Mouse (Mus musculus) stomach, postnatal 0 days (tissue): ENCODE measurements at regions not wholly inside any gene's neighbourhood (a gene's known extent, or its start where the extent isn't known, plus 50 kb on each side); places are given as distances from the start of the nearest gene placed in this dataset.

ENCODE experiments used
- ATAC-seq: fragments of 200-750 bp; cut with Nextera tagmentation; 2 replicates; pipeline ENCODE4 v1.8.0; 2017; ENCODE audit not compliant: low FRiP score, low TSS enrichment
- DNase-seq: peaks from one replicate; pipeline ENCODE4 v3.0.0-alpha.2; 2016; ENCODE audit warnings: low spot score
- H3K27ac ChIP-seq: fragments of 300-500 bp; sonication (generic); replicated peaks from 2 replicates; pipeline ENCODE4 v1.5.1; 2014; ENCODE audit warnings: mild to moderate bottlenecking, control low read depth
- H3K27me3 ChIP-seq: fragments of 300-500 bp; sonication (generic); 2 replicates; pipeline ENCODE4 v1.6.1; 2014; ENCODE audit warnings: low read length; ENCODE audit not compliant: control insufficient read depth, insufficient read depth
- H3K36me3 ChIP-seq: fragments of 300-500 bp; sonication (generic); 2 replicates; pipeline ENCODE4 v1.6.1; 2014; ENCODE audit warnings: low read length, mixed read lengths; ENCODE audit not compliant: control insufficient read depth, insufficient read depth
- H3K4me1 ChIP-seq: fragments of 300-500 bp; sonication (generic); replicated peaks from 2 replicates; pipeline ENCODE4 v1.6.1; 2014; ENCODE audit warnings: antibody characterized with exemption; ENCODE audit not compliant: control insufficient read depth, insufficient read depth
- H3K4me2 ChIP-seq: fragments of 300-500 bp; sonication (generic); replicated peaks from 2 replicates; pipeline ENCODE4 v1.6.1; 2014; ENCODE audit warnings: low read depth, mild to moderate bottlenecking, control low read depth, moderate library complexity
- H3K4me3 ChIP-seq: fragments of 300-500 bp; sonication (generic); 2 replicates; pipeline ENCODE4 v1.5.1; 2014; ENCODE audit warnings: low read depth, low read length, control low read depth
- H3K9ac ChIP-seq: fragments of 300-500 bp; sonication (generic); 2 replicates; pipeline ENCODE4 v1.6.1; 2014; ENCODE audit warnings: mild to moderate bottlenecking, low read length, control low read depth, mixed read lengths
- H3K9me3 ChIP-seq: fragments of 300-500 bp; sonication (generic); 2 replicates; pipeline ENCODE4 v1.6.1; 2016; ENCODE audit warnings: low read length; ENCODE audit not compliant: control insufficient read depth
- CTCF ChIP-seq: IDR thresholded peaks from 2 replicates; pipeline ENCODE4 v1.5.1; 2016; ENCODE audit warnings: antibody characterized with exemption, low read depth, mild to moderate bottlenecking, moderate library complexity
- EP300 ChIP-seq: optimal IDR thresholded peaks from 2 replicates; pipeline ENCODE3; 2016; ENCODE audit warnings: antibody characterized with exemption
- WGBS: fragments of 180-500 bp; shearing (Covaris S2); extraction: QIAGEN DNeasy Blood & Tissue Kit; methylation state at CpG from one replicate; pipeline ENCODE4 v1.1.7; 2014; 5-methylcytosine and 5-hydroxymethylcytosine counted together

GRCm38 (mm10) chr15:72322127-72322526, 1512.2 kb upstream of the Gm6569 start:
- TF ChIP-seq CTCF (no peak), EP300 (no peak)
- 90% methylated on average over 3 of the region's 3 CpGs for WGBS
- H3K9me3 ChIP-seq = no peaks in the 10 kb centered on the region
- H3K9ac ChIP-seq = no peak overlapping the region
- H3K4me3 ChIP-seq = no peak overlapping the region
- H3K4me2 ChIP-seq = no peak overlapping the region
- ATAC-seq (no peak), DNase-seq (no peak)
- no peaks in the 10 kb centered on the region for H3K4me1 ChIP-seq
- H3K27ac ChIP-seq = no peak overlapping the region
- H3K27me3 ChIP-seq = no peaks in the 10 kb centered on the region
- no peaks in the 10 kb centered on the region for H3K36me3 ChIP-seq

- no peak for ATAC-seq
Observed at GRCm38 (mm10) chr15:72323158-72323557, 1511.2 kb upstream of the Gm6569 start.

DNA sequence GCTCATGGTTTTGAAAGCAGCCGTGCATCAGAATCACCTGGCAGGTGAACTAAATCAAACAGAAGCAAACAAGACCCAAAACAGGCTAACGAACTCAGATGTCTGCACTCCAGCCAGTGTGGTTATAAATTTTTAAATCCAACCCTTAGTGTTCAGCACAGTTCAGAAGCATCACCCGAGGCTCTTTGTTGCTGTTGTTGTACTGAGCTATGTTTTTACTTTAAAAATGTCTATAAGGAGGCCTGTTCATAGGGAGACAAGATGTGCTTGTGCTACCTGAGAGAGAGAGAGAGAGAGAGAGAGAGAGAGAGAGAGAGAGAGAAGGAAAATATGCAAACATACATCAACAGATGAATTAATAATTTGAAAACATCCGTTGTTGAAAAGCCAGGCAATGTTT, 1503.1 kb upstream of the Gm6569 start:
- Histone ChIP-seq H3K9ac (no peak overlapping the region), H3K4me2 (no peak overlapping the region), H3K4me3 (no peak overlapping the region), H3K9me3 (no peaks in the 10 kb centered on the region), H3K36me3 (no peaks in the 10 kb centered on the region), H3K27ac (no peak overlapping the region), H3K27me3 (no peaks in the 10 kb centered on the region), H3K4me1 (no peaks in the 10 kb centered on the region)
- no peak for ATAC-seq
- DNase-seq = no peak
- TF ChIP-seq EP300 (no peak), CTCF (no peak)
- WGBS = 51% methylated on average over 4 of the region's 4 CpGs

More at GRCm38 (mm10) chr15:72323158-72323557, 1511.2 kb upstream of the Gm6569 start:
- DNase-seq = no peak
- no peaks in the 10 kb centered on the region for H3K4me1 ChIP-seq
- no peak overlapping the region for H3K4me3 ChIP-seq
- no peaks in the 10 kb centered on the region for H3K9me3 ChIP-seq
- H3K27ac ChIP-seq = no peak overlapping the region
- H3K9ac ChIP-seq = no peak overlapping the region
- no peak overlapping the region for H3K4me2 ChIP-seq
- WGBS = 88% methylated on average over 7 of the region's 7 CpGs
- no peaks in the 10 kb centered on the region for H3K27me3 ChIP-seq
- TF ChIP-seq EP300 = no peak
- no peak for TF ChIP-seq CTCF
- no peaks in the 10 kb centered on the region for H3K36me3 ChIP-seq

DNA sequence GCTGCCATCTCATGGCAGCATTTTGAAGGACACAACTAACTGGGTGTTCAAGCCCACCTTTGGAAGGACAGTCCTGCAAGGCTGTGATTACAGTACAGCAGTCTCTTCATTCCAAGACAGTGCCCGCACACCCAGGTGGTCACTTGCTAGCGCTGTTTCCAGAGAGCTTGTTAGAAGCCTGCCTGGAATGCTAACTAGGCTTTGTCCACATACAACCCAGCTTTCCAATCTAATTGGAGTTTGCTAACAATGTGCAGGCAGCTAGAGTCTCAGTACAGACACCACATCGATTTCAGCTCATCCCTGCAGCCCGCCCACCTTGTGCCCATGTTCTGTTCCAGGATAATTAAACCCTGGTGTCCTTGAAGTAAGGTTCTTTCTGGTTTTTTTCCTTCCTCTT, 1499.9 kb upstream of the Gm6569 start:
- no peak for ATAC-seq
- no peak for DNase-seq
- Histone ChIP-seq H3K27ac (no peak overlapping the region), H3K36me3 (no peaks in the 10 kb centered on the region), H3K4me3 (no peak overlapping the region), H3K9me3 (no peaks in the 10 kb centered on the region), H3K9ac (no peak overlapping the region), H3K27me3 (no peaks in the 10 kb centered on the region), H3K4me2 (no peak overlapping the region), H3K4me1 (no peaks in the 10 kb centered on the region)
- WGBS = 77% methylated on average over 4 of the region's 4 CpGs
- no peak for TF ChIP-seq CTCF
- TF ChIP-seq EP300 = no peak

- no peak overlapping the region for H3K4me3 ChIP-seq
- no peaks in the 10 kb centered on the region for H3K9me3 ChIP-seq
- no peak overlapping the region for H3K27ac ChIP-seq
- no peaks in the 10 kb centered on the region for H3K27me3 ChIP-seq
- ATAC-seq (no peak), DNase-seq (no peak)
- no peaks in the 10 kb centered on the region for H3K4me1 ChIP-seq
- H3K9ac ChIP-seq = no peak overlapping the region
- WGBS = 75% methylated on average over 1 of the region's 1 CpGs
- no peak for TF ChIP-seq EP300
- TF ChIP-seq CTCF = no peak
- H3K4me2 ChIP-seq = no peak overlapping the region
- no peaks in the 10 kb centered on the region for H3K36me3 ChIP-seq
Observed at GRCm38 (mm10) chr15:72339629-72340028, 1494.7 kb upstream of the Gm6569 start.

DNA sequence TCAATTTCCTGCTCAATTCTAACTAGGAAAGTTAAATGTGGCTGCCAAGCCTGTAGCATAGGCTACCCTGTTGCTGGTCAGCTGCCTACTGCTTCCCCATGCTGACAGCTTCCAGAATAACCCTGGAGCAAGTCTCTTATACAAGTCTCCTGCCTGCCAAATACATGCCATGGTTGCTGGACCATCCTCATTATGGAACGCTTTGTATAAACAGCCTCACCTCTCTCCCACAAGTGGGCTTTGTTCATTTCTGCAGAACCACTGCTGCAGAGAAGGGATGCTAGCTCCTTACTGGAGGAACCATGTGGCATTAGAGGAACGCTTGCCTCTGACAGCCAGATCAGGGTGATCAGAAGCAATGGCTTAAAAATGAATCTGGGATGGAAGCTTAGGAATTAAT, 1492.4 kb upstream of the Gm6569 start:
- TF ChIP-seq CTCF (no peak), EP300 (no peak)
- no peaks in the 10 kb centered on the region for H3K4me1 ChIP-seq
- WGBS = 77% methylated on average over 2 of the region's 2 CpGs
- DNase-seq = no peak
- H3K27me3 ChIP-seq = no peaks in the 10 kb centered on the region
- no peak overlapping the region for H3K4me2 ChIP-seq
- H3K4me3 ChIP-seq = no peak overlapping the region
- no peaks in the 10 kb centered on the region for H3K9me3 ChIP-seq
- ATAC-seq = no peak
- no peak overlapping the region for H3K27ac ChIP-seq
- H3K36me3 ChIP-seq = no peaks in the 10 kb centered on the region
- no peak overlapping the region for H3K9ac ChIP-seq
